Mouse (Mus musculus): ENCODE results near the gene Rpain. TPM values are rescaled to one million over a fixed set of nuclear protein-coding genes. Genes with fewer than 3 reads are reported as not detected.

The Rpain gene
- total and polyA plus RNA-seq, 2 experiments from 2014 or later = 20.1 to 60.6 TPM

- peak; percentile 62 for TF ChIP-seq CTCF (IDR thresholded peaks at IDR 0.05)
- Histone ChIP-seq H3K4me2 (ENCODE audit: low read depth, low read length, poor library complexity, severe bottlenecking) (peak within 1 kb of the TSS; percentile 90), H3K27me3 (ENCODE audit: insufficient read depth, low read length) (no peaks in the 10 kb centered on the region), H3K9ac (replicated peaks; ENCODE audit: low read length, poor library complexity, severe bottlenecking) (peak within 1 kb of the TSS; percentile 55), H3K27ac (ENCODE audit: low read depth, low read length) (peak within 1 kb of the TSS; percentile 71), H3K4me3 (ENCODE audit: low read depth, low read length) (peak within 1 kb of the TSS; percentile 71), H3K9me3 (ENCODE audit: low read length) (no peaks in the 10 kb centered on the region), H3K36me3 (ENCODE audit: insufficient read depth, low read length) (peaks cover 18% of the 10 kb centered on the region), H3K4me1 (ENCODE audit: insufficient read depth, low read length) (peaks cover 9% of the 10 kb centered on the region; the same call in 1 of the 2 replicates)
- DNase-seq (ENCODE audit: low spot score) = peak; percentile 99
- ATAC-seq (ENCODE audit: low FRiP score) = peak; percentile 97
- WGBS = under 1% methylated on average over 35 of the region's 35 CpGs
These were observed 34.3 kb downstream of the Rpain start, which contains the start of gene Dhx33 for GRCm38 (mm10) chr11:71004316-71004773. Gene Dhx33 (minus strand): TSS chr11:71004437.

GRCm38 (mm10) chr11:71005046-71005445, 35.0 kb downstream of the Rpain start:
- Histone ChIP-seq H3K4me1 (ENCODE audit: insufficient read depth, low read length) (peaks cover 9% of the 10 kb centered on the region; the same call in 1 of the 2 replicates), H3K4me2 (ENCODE audit: low read depth, low read length, poor library complexity, severe bottlenecking) (peak overlapping the region; percentile 38), H3K9me3 (ENCODE audit: low read length) (no peaks in the 10 kb centered on the region), H3K27me3 (ENCODE audit: insufficient read depth, low read length) (no peaks in the 10 kb centered on the region), H3K27ac (ENCODE audit: low read depth, low read length) (no peak overlapping the region), H3K36me3 (ENCODE audit: insufficient read depth, low read length) (peaks cover 16% of the 10 kb centered on the region; the same call in 1 of the 2 replicates), H3K4me3 (ENCODE audit: low read depth, low read length) (peak overlapping the region; percentile 71; the same call in 1 of the 2 replicates), H3K9ac (replicated peaks; ENCODE audit: low read length, poor library complexity, severe bottlenecking) (0 out of 2 replicates have a peak overlapping the region, but pooled peaks have one; percentile 36)
- ATAC-seq (ENCODE audit: low FRiP score) = no peak
- DNase-seq (ENCODE audit: low spot score) = no peak
- 52% methylated on average over 5 of the region's 5 CpGs for WGBS
- no peak for TF ChIP-seq CTCF (IDR thresholded peaks at IDR 0.05)

GRCm38 (mm10) chr11:71007026-71007425, 37.0 kb downstream of the Rpain start:
- Histone ChIP-seq H3K9ac (replicated peaks; ENCODE audit: low read length, poor library complexity, severe bottlenecking) (no peak overlapping the region), H3K4me3 (ENCODE audit: low read depth, low read length) (no peak overlapping the region), H3K4me1 (ENCODE audit: insufficient read depth, low read length) (peaks cover 9% of the 10 kb centered on the region; the same call in 1 of the 2 replicates), H3K27ac (ENCODE audit: low read depth, low read length) (no peak overlapping the region), H3K36me3 (ENCODE audit: insufficient read depth, low read length) (peaks cover 14% of the 10 kb centered on the region), H3K9me3 (ENCODE audit: low read length) (no peaks in the 10 kb centered on the region), H3K4me2 (ENCODE audit: low read depth, low read length, poor library complexity, severe bottlenecking) (no peak overlapping the region), H3K27me3 (ENCODE audit: insufficient read depth, low read length) (no peaks in the 10 kb centered on the region)
- TF ChIP-seq CTCF (IDR thresholded peaks at IDR 0.05) = no peak
- WGBS = 95% methylated on average over 6 of the region's 6 CpGs
- no peak for ATAC-seq (ENCODE audit: low FRiP score)
- DNase-seq (ENCODE audit: low spot score) = no peak

GRCm38 (mm10) chr11:71007831-71008230, 37.8 kb downstream of the Rpain start:
- Histone ChIP-seq H3K27me3 (ENCODE audit: insufficient read depth, low read length) (no peaks in the 10 kb centered on the region), H3K4me3 (ENCODE audit: low read depth, low read length) (no peak overlapping the region), H3K4me2 (ENCODE audit: low read depth, low read length, poor library complexity, severe bottlenecking) (no peak overlapping the region), H3K36me3 (ENCODE audit: insufficient read depth, low read length) (peaks cover 14% of the 10 kb centered on the region), H3K9ac (replicated peaks; ENCODE audit: low read length, poor library complexity, severe bottlenecking) (no peak overlapping the region), H3K4me1 (ENCODE audit: insufficient read depth, low read length) (peaks cover 5% of the 10 kb centered on the region; the same call in 1 of the 2 replicates), H3K9me3 (ENCODE audit: low read length) (no peaks in the 10 kb centered on the region), H3K27ac (ENCODE audit: low read depth, low read length) (no peak overlapping the region)
- DNase-seq (ENCODE audit: low spot score) = no peak
- ATAC-seq (ENCODE audit: low FRiP score) = no peak
- TF ChIP-seq CTCF (IDR thresholded peaks at IDR 0.05) = no peak
- 93% methylated on average over 7 of the region's 7 CpGs for WGBS

- DNase-seq (ENCODE audit: low spot score) = no peak
- no peak overlapping the region for H3K9ac ChIP-seq (replicated peaks; ENCODE audit: low read length, poor library complexity, severe bottlenecking)
- no peaks in the 10 kb centered on the region for H3K27me3 ChIP-seq (ENCODE audit: insufficient read depth, low read length)
- H3K27ac ChIP-seq (ENCODE audit: low read depth, low read length) = no peak overlapping the region
- H3K4me1 ChIP-seq (ENCODE audit: insufficient read depth, low read length) = peaks cover under 1% of the 10 kb centered on the region; the same call in 1 of the 2 replicates
- no peak overlapping the region for H3K4me3 ChIP-seq (ENCODE audit: low read depth, low read length)
- TF ChIP-seq CTCF (IDR thresholded peaks at IDR 0.05) = no peak
- ATAC-seq (ENCODE audit: low FRiP score) = no peak
- H3K9me3 ChIP-seq (ENCODE audit: low read length) = no peaks in the 10 kb centered on the region
- peaks cover 14% of the 10 kb centered on the region for H3K36me3 ChIP-seq (ENCODE audit: insufficient read depth, low read length)
- no peak overlapping the region for H3K4me2 ChIP-seq (ENCODE audit: low read depth, low read length, poor library complexity, severe bottlenecking)
- 95% methylated on average over 3 of the region's 3 CpGs for WGBS
These were observed 38.3 kb downstream of the Rpain start for GRCm38 (mm10) chr11:71008321-71008720.

- Histone ChIP-seq H3K4me3 (ENCODE audit: low read depth, low read length) (no peak overlapping the region), H3K9me3 (ENCODE audit: low read length) (no peaks in the 10 kb centered on the region), H3K36me3 (ENCODE audit: insufficient read depth, low read length) (peaks cover 16% of the 10 kb centered on the region), H3K9ac (replicated peaks; ENCODE audit: low read length, poor library complexity, severe bottlenecking) (no peak overlapping the region), H3K4me1 (ENCODE audit: insufficient read depth, low read length) (no peaks in the 10 kb centered on the region), H3K4me2 (ENCODE audit: low read depth, low read length, poor library complexity, severe bottlenecking) (no peak overlapping the region), H3K27ac (ENCODE audit: low read depth, low read length) (no peak overlapping the region), H3K27me3 (ENCODE audit: insufficient read depth, low read length) (no peaks in the 10 kb centered on the region)
- no peak for DNase-seq (ENCODE audit: low spot score)
- no peak for ATAC-seq (ENCODE audit: low FRiP score)
- TF ChIP-seq CTCF (IDR thresholded peaks at IDR 0.05) = no peak
- 95% methylated on average over 7 of the region's 7 CpGs for WGBS
These were observed 42.7 kb downstream of the Rpain start for GRCm38 (mm10) chr11:71012743-71013142.

Data from midbrain, postnatal 0 days (tissue).